Mouse (Mus musculus) olfactory bulb, adult 2 months (tissue): ENCODE results near the gene Mettl26.

Source experiments
- CTCF ChIP-seq: fragments of 200-500 bp; IDR thresholded peaks from 2 replicates; pipeline ENCODE4 v1.5.1; 2012; ENCODE audit warnings: low read depth, mild to moderate bottlenecking, low read length, moderate library complexity; ENCODE audit not compliant: insufficient read depth
- POLR2A ChIP-seq: fragments of 200-500 bp; IDR thresholded peaks from 2 replicates; pipeline ENCODE4 v1.6.1; 2012; ENCODE audit warnings: mild to moderate bottlenecking, low read depth, low read length, moderate library complexity; ENCODE audit not compliant: insufficient read depth

DNA sequence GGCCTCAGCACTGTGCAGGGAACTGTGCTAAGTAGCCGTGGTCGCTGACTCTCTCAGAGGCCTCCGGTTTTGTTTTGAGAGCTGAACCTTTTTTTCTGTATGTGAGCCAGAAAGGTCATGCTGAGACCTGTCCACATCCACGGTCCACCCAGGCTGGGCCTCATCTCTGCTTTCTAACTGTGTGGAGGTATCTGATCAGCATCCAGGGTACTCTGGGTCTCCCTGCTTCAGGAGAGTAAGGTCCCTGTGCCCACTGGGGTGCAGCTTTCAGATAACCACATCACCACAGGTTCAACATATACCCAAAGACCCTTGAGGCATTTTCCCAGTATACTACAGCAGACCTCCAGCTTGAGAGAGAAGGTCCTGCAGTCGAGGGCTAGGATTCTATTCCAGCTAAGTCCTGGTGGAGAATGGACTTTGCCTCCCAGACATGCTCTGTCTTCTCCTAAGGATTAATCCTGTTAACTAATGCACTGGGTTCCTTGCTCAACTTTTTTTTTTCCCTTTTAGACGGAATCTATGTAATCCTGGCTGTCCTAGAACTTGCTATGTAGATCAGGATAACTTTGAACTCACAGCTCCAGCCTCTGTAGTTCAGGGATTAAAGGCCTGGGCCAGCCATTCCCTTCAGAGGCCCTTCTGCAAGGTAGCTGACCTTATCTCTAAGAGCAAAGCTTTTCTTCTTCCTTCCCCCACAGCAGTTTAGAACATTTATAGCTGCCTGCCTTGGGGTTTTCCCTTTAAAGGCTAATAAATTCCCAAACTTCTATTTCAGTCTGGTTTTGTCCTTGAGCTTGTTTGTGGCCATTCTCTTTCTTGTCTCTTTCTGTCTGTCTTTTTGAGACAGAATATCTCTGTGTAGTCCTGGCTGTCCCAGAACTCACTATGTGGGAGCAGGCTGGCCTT is 12.9 kb upstream of the Mettl26 start:
- TF ChIP-seq POLR2A (no peak), CTCF (no peak)
